ENCODE assay signal across 23 mouse cellular contexts in the genomic region with DNA sequence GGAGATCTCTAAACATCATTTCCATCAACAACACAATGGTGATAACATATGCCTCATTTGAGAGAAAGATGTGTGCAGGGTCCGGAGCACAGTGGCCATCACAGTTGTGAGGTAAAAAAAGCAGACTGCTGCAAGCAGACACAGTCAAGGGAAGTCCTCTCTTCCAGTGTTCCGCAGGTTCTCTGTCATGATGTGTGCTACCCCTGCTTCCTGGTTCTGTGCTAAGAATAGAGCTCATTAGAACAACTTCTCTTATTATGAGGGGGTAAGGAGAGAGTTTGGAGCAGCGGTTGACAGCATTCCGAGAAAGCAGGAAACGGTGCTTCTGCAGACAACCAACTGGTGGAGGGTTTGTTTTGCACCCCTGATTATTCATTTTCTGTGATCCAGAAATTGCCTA.
A peak's percentile ranks its signal among the peaks of the same experiment; 100 is the strongest.
DNase-seq lines count a peak whose midpoint lies in the region; ATAC-seq lines count a peak whose summit lies in the region.
"Had no signal": no experiment of that assay in that cellular context is flagged by ENCODE, and none has a peak within 500 bp of the region (broad histone marks: within the 10 kb centered on the region; RNA-seq: fewer than 3 reads in every experiment).

No protein-coding gene starts in this region.

- H3K4me1 ChIP-seq in kidney, embryonic 15.5 days = peaks cover 4% of the 10 kb centered on the region; the same call in 1 of the 2 replicates
- peaks cover 36% of the 10 kb centered on the region for H3K4me1 ChIP-seq in liver, embryonic 12.5 days
- peaks cover 73% of the 10 kb centered on the region for H3K4me1 ChIP-seq in megakaryocyte, embryonic 14.5 days
- H3K4me1 ChIP-seq: embryonic facial prominence, embryonic 15.5 days; hindbrain, embryonic 15.5 days; limb, embryonic 15.5 days; midbrain, embryonic 10.5 days; stomach, embryonic 15.5 days had no signal

- H3K36me3 ChIP-seq in kidney, embryonic 15.5 days = no peaks in the 10 kb centered on the region
- H3K36me3 ChIP-seq in liver, embryonic 12.5 days = no peaks in the 10 kb centered on the region
- H3K36me3 ChIP-seq in megakaryocyte, embryonic 14.5 days (replicated peaks; ENCODE audit: low read length) = peaks cover 3% of the 10 kb centered on the region
- H3K36me3 ChIP-seq: embryonic facial prominence, embryonic 15.5 days; heart, embryonic 13.5 days; hindbrain, embryonic 15.5 days; limb, embryonic 15.5 days; midbrain, embryonic 10.5 days; stomach, embryonic 15.5 days had no signal

- H3K4me2 ChIP-seq in kidney, embryonic 15.5 days = no peak overlapping the region
- peak overlapping the region; percentile 24 for H3K4me2 ChIP-seq in liver, embryonic 12.5 days
- H3K4me2 ChIP-seq: embryonic facial prominence, embryonic 15.5 days; heart, embryonic 13.5 days; hindbrain, embryonic 15.5 days; limb, embryonic 15.5 days had no signal

- no peak overlapping the region for H3K9ac ChIP-seq in kidney, embryonic 15.5 days
- no peak overlapping the region for H3K9ac ChIP-seq in liver, embryonic 12.5 days
- H3K9ac ChIP-seq: embryonic facial prominence, embryonic 15.5 days; forebrain, postnatal 0 days; heart, embryonic 13.5 days; hindbrain, embryonic 15.5 days; limb, embryonic 15.5 days; stomach, embryonic 15.5 days had no signal

- H3K9me3 ChIP-seq in kidney, embryonic 15.5 days (replicated peaks) = no peaks in the 10 kb centered on the region
- H3K9me3 ChIP-seq in liver, embryonic 12.5 days (replicated peaks) = no peaks in the 10 kb centered on the region
- no peaks in the 10 kb centered on the region for H3K9me3 ChIP-seq in megakaryocyte, embryonic 14.5 days
- H3K9me3 ChIP-seq: embryonic facial prominence, embryonic 15.5 days; heart, embryonic 13.5 days; hindbrain, embryonic 15.5 days; limb, embryonic 15.5 days; midbrain, embryonic 10.5 days; stomach, embryonic 15.5 days had no signal

- peak overlapping the region; percentile 81; the same call in 1 of the 2 replicates for H3K27ac ChIP-seq in kidney, embryonic 15.5 days
- peak overlapping the region; percentile 50; the same call in 1 of the 2 replicates for H3K27ac ChIP-seq in liver, embryonic 12.5 days
- H3K27ac ChIP-seq: embryonic facial prominence, embryonic 15.5 days; heart, embryonic 13.5 days; hindbrain, embryonic 15.5 days; limb, embryonic 15.5 days; midbrain, embryonic 10.5 days had no signal

- no peak for DNase-seq in kidney, postnatal 14 days
- DNase-seq in testis, postnatal 14 days (ENCODE audit: low spot score) = no peak
- DNase-seq in left cerebral cortex, adult 11 months (ENCODE audit: low spot score) = no peak
- DNase-seq in thymus, adult 18-20 months = no peak
- DNase-seq: adrenal gland, adult 2 months; cerebellum, postnatal 14 days; forebrain, postnatal 0 days; heart, postnatal 36 days; kidney, adult 9 months; layer of hippocampus, postnatal 36 days; lung, postnatal 10 days; retina, postnatal 1 day had no signal

- no peak overlapping the region for H3K4me3 ChIP-seq in kidney, embryonic 15.5 days (replicated peaks)
- H3K4me3 ChIP-seq in liver, embryonic 12.5 days = no peak overlapping the region
- H3K4me3 ChIP-seq in megakaryocyte, embryonic 14.5 days (replicated peaks) = peak overlapping the region; percentile 87
- H3K4me3 ChIP-seq: embryonic facial prominence, embryonic 15.5 days; heart, embryonic 13.5 days; hindbrain, embryonic 15.5 days; limb, embryonic 15.5 days; midbrain, embryonic 10.5 days; stomach, embryonic 15.5 days had no signal

- WGBS in kidney, embryonic 15.5 days = 72% methylated on average over 5 of the region's 5 CpGs
- WGBS in liver, embryonic 12.5 days (ENCODE audit: insufficient replicate concordance) = 17% methylated on average over 5 of the region's 5 CpGs

- no peaks in the 10 kb centered on the region for H3K27me3 ChIP-seq in kidney, embryonic 15.5 days
- no peaks in the 10 kb centered on the region for H3K27me3 ChIP-seq in liver, embryonic 12.5 days (replicated peaks)
- no peaks in the 10 kb centered on the region for H3K27me3 ChIP-seq in megakaryocyte, embryonic 14.5 days (replicated peaks)
- H3K27me3 ChIP-seq: CH12.LX; embryonic facial prominence, embryonic 15.5 days; heart, embryonic 13.5 days; hindbrain, embryonic 15.5 days; limb, embryonic 15.5 days; stomach, embryonic 15.5 days had no signal

- no peak for ATAC-seq in kidney, embryonic 15.5 days (replicated peaks; ENCODE audit: low FRiP score)
- peak; percentile 93 to 94 for ATAC-seq in hematopoietic stem cell, adult 5-6 weeks (replicated peaks in 1 of 2; ENCODE audit: insufficient read depth in 1 of 2, low FRiP score in 2 of 2, low TSS enrichment in 1 of 2, low read depth in 1 of 2, poor library complexity in 2 of 2, severe bottlenecking in 2 of 2)
- ATAC-seq in liver, embryonic 12.5 days = peak; percentile 69
- ATAC-seq: forebrain, postnatal 0 days had no signal
